Mouse (Mus musculus) ovary, adult 18-20 months (tissue): ENCODE data around the gene Isx.

Experiments used
- DNase-seq: peaks from one replicate; pipeline ENCODE4 v3.0.0; 2022; ENCODE audit warnings: low spot score, mixed read lengths

Gene Isx

DNA sequence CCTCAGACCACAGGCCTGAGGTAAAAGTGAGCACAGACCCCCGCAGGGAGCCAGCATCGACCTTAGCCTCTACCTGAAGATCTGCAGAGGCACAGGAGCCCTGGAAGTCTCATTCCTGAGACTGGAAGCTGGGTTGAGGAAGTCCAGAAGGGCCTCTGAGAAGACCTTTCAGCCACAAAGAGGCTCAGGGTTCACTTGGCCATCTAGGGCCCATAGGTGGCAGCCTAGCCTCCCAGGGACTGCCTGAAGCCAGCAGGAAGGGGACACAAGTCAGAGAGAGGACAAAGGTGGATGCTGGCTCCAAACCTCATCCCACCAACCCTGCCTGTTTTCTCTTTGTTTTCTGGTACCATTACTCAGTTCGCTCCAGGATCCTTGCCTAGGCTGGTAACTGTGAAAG lies at the start of gene Isx:
Isx (plus strand) TSS at position 234 of the 400 bp plus-strand sequence.
- DNase-seq = no peak

DNA sequence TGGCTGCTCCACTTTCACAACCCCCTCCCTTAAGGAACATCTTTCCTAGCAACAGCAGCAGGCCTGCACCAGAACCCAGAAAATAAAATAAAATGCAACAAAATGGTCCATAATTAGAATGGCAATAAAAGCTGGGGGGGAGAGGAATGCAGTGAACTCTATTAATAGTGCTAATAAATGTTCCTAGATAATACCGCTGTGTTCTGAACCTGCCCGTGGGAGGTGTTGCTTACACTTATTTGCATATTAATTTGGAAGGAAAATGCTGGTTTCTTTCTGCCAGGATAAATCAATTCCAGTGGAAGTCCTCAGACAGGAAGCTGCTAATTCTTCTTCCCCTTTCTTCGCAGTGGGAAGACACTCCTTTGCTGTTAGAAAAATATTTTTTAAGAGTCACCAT lies 45.3 kb upstream of the Isx start:
- DNase-seq = no peak

- no peak for DNase-seq
Observed at GRCm38 (mm10) chr8:74831322-74831721, 41.7 kb upstream of the Isx start.

DNA sequence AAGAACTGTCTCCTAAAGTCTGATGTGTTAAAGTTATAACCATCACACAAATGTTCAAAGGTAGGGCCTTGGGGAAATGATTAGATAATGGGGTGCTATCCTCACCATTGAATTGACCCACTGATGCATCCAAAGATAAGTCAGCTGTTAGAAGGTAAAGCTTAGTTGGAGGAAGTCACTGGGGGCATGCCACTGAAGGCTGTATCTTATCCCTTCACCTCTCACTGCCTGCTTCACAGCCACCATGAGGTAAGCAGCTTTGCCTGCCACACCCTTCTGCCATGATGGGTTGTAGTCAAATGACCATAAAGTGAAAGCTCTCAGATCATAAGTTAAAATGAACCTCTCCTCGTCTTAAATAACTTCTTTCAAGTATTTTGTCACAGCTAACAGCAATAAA lies 38.7 kb upstream of the Isx start:
- DNase-seq = no peak

DNA sequence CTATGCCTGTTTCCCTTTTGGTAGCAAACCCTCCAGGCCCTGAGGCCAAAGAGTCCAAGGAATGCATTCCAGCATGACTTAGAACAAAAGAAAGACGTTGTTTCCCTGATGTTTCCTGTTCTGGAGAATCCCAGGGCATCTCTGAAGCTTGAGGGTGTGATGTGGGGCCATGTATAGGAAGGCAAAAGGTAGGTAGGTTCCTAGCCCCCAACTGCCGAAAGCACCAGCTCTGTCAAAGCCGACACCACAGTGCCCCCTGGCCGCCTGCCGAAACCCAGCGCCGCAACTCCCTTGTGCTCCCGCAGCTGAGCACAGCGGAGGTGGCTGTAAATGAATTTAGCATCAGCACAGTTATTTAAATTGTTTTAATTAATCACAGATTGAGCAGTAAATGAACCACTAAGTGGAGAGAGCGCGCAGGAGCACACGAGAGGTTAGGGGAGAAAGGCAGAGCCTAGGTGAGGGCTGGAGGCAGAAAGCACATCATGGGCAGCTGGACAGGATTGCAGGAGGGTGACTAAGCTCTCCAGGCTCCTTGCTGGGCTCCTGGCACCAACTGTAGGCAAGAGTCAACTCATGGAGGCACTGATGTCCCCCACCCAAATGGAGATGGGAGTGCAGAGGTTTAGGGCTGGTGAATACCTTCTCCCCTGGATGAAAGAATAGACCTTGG lies 25.5 kb upstream of the Isx start:
- DNase-seq = no peak

- DNase-seq = no peak
Observed at GRCm38 (mm10) chr8:74848707-74849106, 24.3 kb upstream of the Isx start.

DNA sequence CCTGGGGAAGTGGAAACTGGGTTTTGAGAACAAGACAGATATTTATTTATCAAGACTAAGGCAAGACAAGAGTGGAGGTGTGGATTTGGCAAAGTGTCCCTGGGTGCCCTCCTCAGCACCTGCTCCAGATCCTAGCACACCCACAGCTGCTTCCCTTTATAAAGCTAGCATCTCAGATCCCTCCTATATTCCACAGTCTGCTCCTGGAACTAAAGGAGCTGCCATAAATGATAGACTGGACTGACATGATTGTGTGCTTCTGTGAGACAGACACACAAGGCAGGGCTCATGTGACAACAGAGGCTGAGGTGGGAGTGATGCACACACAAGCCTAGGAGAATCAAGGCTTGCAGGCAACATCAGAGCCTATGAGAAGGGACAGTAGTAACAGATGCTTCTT lies 22.0 kb upstream of the Isx start:
- no peak for DNase-seq

- no peak for DNase-seq
Observed at GRCm38 (mm10) chr8:74851837-74852236, 21.1 kb upstream of the Isx start.

GRCm38 (mm10) chr8:74853488-74853887 lies 19.5 kb upstream of the Isx start:
- no peak for DNase-seq

DNA sequence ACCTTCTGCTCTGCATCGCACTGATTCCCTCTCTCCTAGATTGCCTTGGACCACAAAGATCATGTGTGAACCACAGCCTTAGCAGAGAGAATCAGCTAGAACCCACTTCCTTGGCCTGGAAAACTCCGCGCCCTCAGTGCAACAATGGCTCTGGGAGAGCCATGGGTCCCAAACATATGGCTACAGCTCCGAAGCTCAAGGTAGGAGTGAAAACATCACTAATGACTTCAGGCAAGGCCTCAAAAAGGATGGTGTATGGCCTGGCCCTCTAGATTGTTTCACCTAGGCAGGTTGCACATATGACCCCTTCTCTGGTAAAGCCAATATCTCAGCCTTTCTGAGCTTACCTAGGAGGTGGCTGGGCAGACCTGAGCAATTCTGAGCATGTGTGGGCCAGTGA lies 18.2 kb upstream of the Isx start:
- DNase-seq = no peak

GRCm38 (mm10) chr8:74855341-74855740 lies 17.6 kb upstream of the Isx start:
- DNase-seq = no peak

DNA sequence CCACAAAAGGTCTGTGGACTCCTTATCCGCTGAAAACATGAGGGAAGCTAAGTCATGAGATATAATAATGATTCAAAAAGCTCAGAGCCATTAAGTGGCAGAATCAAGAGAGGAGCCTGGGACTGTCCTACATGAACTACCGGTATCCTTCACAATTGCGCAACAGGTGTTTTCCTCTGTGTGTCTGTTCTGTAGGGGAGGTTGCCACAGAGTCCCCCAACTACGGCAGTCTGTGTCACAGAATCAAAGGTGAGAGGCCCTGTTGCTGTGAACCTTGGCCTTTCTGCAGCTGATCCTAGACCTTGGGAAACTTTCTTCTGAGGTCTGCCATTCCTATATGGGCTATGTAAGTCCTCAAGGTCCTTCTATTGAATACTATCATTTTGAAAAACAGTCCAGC lies 13.7 kb upstream of the Isx start:
- DNase-seq = no peak

GRCm38 (mm10) chr8:74860449-74860848 lies 12.5 kb upstream of the Isx start:
- DNase-seq = no peak

DNA sequence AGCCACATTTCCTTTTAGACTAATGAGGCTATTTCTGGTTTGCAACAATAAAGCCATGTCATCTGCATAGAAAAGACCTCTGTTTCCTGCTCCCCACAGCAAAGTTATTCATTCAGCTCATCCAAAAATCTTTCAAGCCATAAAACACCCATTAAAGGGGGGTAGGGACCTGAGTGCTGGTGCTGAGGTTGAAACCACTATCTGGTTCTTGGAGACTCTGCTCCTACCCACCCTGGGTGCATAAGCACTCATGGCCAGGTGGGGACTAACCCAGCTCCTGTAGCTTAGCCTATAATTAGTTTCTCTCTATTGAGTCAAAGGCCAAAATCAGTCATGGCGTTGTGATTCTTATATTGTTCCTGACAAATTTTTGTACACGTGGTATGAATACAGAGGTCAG lies 10.4 kb upstream of the Isx start:
- DNase-seq = no peak

GRCm38 (mm10) chr8:74870346-74870949 lies 2.5 kb upstream of the Isx start:
- no peak for DNase-seq

GRCm38 (mm10) chr8:74871686-74872085 lies 1.3 kb upstream of the Isx start:
- no peak for DNase-seq

- no peak for DNase-seq
Observed at GRCm38 (mm10) chr8:74872151-74872823, 686 bp upstream of the Isx start.

- DNase-seq = no peak
Observed at GRCm38 (mm10) chr8:74874565-74874964, 1.6 kb downstream of the Isx start.

- DNase-seq = no peak
Observed at GRCm38 (mm10) chr8:74878637-74879036, 5.7 kb downstream of the Isx start.

DNA sequence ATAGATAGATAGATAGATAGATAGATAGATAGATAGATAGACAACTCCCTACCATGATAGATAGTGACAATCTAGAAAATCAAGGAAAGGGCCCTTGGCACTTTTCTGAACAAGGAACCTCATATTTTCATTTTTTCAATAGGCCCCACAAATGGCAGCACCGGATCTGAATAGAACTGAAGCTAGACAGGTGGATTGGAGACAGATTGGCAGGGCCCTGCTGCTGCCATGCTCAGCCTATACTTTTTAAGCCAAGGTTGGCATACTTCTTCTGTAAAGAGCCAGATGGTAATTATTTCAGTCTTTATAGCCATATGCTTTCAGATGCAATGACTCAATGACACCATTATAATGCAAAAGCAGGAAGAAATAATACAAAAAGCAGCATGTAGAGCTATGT lies 15.8 kb downstream of the Isx start:
- no peak for DNase-seq

DNA sequence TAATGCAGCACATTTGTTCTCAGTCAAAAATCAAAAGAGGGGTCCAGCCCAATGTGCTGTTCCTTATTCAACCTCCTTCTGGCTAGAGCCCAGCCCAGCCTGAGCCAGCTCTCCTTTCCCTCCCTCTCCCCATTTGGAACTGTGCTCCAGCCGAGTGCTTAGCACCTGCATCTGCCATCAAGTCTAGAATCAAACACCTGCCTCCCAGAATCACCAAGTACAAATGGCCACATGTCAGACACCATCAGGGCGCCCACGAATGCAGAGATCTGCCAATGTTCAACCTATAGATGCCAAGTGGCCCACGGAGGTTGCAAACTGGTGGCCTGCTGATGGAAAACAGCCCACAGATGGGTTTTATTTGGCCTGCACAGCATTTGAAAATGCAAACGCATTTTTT lies 18.1 kb downstream of the Isx start:
- no peak for DNase-seq

GRCm38 (mm10) chr8:74896302-74896701 lies 23.3 kb downstream of the Isx start:
- DNase-seq = no peak

GRCm38 (mm10) chr8:74897315-74897714 lies 24.3 kb downstream of the Isx start:
- DNase-seq = no peak

DNA sequence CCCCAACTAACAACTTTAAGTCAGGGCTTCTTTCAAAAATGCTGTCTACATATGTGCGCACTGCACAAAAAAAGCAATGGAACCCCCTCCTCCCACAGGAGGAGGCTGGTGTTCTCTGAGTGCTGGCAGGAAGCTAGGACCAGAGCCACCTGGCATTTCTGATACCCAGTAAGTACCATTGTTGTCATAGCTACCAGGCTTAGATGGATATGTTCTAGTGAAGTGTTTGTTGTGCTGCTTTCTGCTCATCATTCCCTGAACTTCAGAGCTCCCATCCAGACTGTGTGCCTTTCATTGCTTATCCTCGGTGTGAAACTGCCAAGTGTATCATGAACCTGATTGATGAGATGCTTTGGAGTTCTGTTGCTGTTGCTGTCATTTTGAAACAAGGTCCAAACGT lies 26.8 kb downstream of the Isx start:
- DNase-seq = no peak
